Mouse (Mus musculus) C2C12 (cell line): Measurements from ENCODE around the gene Oscar.

Experiments
- CEBPB ChIP-seq: IDR thresholded peaks from one replicate; pipeline ENCODE4 v1.6.1; 2011; ENCODE audit warnings: low read depth, mild to moderate bottlenecking, control low read depth, moderate library complexity
- CTCF ChIP-seq: IDR thresholded peaks from one replicate; pipeline ENCODE4 v1.5.1; 2011; ENCODE audit not compliant: control insufficient read depth, insufficient read depth, insufficient read length
- FOSL1 ChIP-seq: IDR thresholded peaks from one replicate; pipeline ENCODE4 v1.8.0; 2011; ENCODE audit warnings: mild to moderate bottlenecking, low read length; ENCODE audit not compliant: poor library complexity, insufficient read depth, severe bottlenecking
- MAX ChIP-seq: IDR thresholded peaks from one replicate; pipeline ENCODE4 v1.6.1; 2011; ENCODE audit warnings: mild to moderate bottlenecking, control low read depth
- MYOD1 ChIP-seq: IDR thresholded peaks from one replicate; pipeline ENCODE4 v1.6.1; 2011; ENCODE audit warnings: low read depth; ENCODE audit not compliant: control insufficient read depth, insufficient read length
- MYOG ChIP-seq: IDR thresholded peaks from one replicate; pipeline ENCODE4 v1.6.1; 2011; ENCODE audit not compliant: control insufficient read depth, insufficient read length; ENCODE audit errors: extremely low read depth
- USF1 ChIP-seq: IDR thresholded peaks from one replicate; pipeline ENCODE4 v1.6.1; 2011; ENCODE audit warnings: low read depth, mild to moderate bottlenecking, control low read depth, moderate library complexity

- no peak for TF ChIP-seq CTCF
- TF ChIP-seq USF1 = no peak
- TF ChIP-seq MAX = no peak
- no peak for TF ChIP-seq FOSL1
- no peak for TF ChIP-seq CEBPB
- TF ChIP-seq MYOG = no peak
- no peak for TF ChIP-seq MYOD1
Observed at GRCm38 (mm10) chr7:3590550-3590949, 25.4 kb downstream of the Oscar start.
